In genomic region chr3:138463137-138463536, GRCm38 (mm10) we compare ENCODE assay signal across 9 mouse cellular contexts. TPM values are rescaled to one million over a fixed set of nuclear protein-coding genes. Genes with fewer than 3 reads are reported as not detected.
DNase-seq lines count a peak whose midpoint lies in the region; ATAC-seq lines count a peak whose summit lies in the region.
"Had no signal": no experiment of that assay in that cellular context is flagged by ENCODE, and none has a peak within 500 bp of the region (broad histone marks: within the 10 kb centered on the region; RNA-seq: fewer than 3 reads in every experiment).

No protein-coding gene starts in this region.

- H3K36me3 ChIP-seq in embryonic facial prominence, embryonic 10.5 days (replicated peaks): peaks cover 97% of the 10 kb centered on the region
- peaks cover 89% of the 10 kb centered on the region for H3K36me3 ChIP-seq in kidney, embryonic 15.5 days

- H3K27ac ChIP-seq in embryonic facial prominence, embryonic 10.5 days (replicated peaks): no peak overlapping the region
- no peak overlapping the region for H3K27ac ChIP-seq in kidney, embryonic 15.5 days

- DNase-seq in adrenal gland, postnatal 36 days: peak; percentile 12 to 25
- no peak for DNase-seq in adrenal gland, adult 8-10 months
- DNase-seq in B cell, adult 2 months: peak; percentile 37 to 43
- DNase-seq in embryonic facial prominence, embryonic 10.5 days (ENCODE audit: low spot score): peak; percentile 55
- peak; percentile 61 for DNase-seq in thymus, postnatal 4 days
- DNase-seq in natural killer cell, adult 2 months (ENCODE audit: low spot score in 2 of 2): no peak

- no peaks in the 10 kb centered on the region for H3K27me3 ChIP-seq in embryonic facial prominence, embryonic 10.5 days (replicated peaks; ENCODE audit: low read depth, poor library complexity, severe bottlenecking)
- no peaks in the 10 kb centered on the region for H3K27me3 ChIP-seq in kidney, embryonic 15.5 days

- peak; percentile 76 for ATAC-seq in kidney, embryonic 15.5 days (replicated peaks; ENCODE audit: low FRiP score)
- peak; percentile 74 for ATAC-seq in megakaryocyte progenitor cell, adult 5-6 weeks (replicated peaks; ENCODE audit: poor library complexity)

- no peaks in the 10 kb centered on the region for H3K9me3 ChIP-seq in embryonic facial prominence, embryonic 10.5 days
- no peaks in the 10 kb centered on the region for H3K9me3 ChIP-seq in kidney, embryonic 15.5 days (replicated peaks)

- WGBS in embryonic facial prominence, embryonic 10.5 days: 91% methylated on average over 2 of the region's 2 CpGs
- 47% methylated on average over 2 of the region's 2 CpGs for WGBS in kidney, embryonic 15.5 days

- no peak overlapping the region for H3K4me2 ChIP-seq in kidney, embryonic 15.5 days

- no peak overlapping the region for H3K4me3 ChIP-seq in embryonic facial prominence, embryonic 10.5 days
- no peak overlapping the region for H3K4me3 ChIP-seq in kidney, embryonic 15.5 days (replicated peaks)

- no peaks in the 10 kb centered on the region for H3K4me1 ChIP-seq in embryonic facial prominence, embryonic 10.5 days
- peaks cover 6% of the 10 kb centered on the region for H3K4me1 ChIP-seq in kidney, embryonic 15.5 days

- no peak overlapping the region for H3K9ac ChIP-seq in kidney, embryonic 15.5 days

RNA-seq across cellular contexts. Expression of gene Adh5, which starts 20.2 kb away (rescaled TPM):
- 100 to 1,000 TPM; 160 to 207 TPM for total RNA-seq in adrenal gland, postnatal 36 days (2021)
- 100 to 1,000 TPM; 170 to 219 (median 196) TPM for total RNA-seq in adrenal gland, adult 8-10 months (2022)
- polyA plus RNA-seq in embryonic facial prominence, embryonic 10.5 days (2016; fragmentation: Nextera tagmentation; extraction: Ambion mirVana): 260 and 265 TPM in 2 replicates
- 236 and 242 TPM in 2 replicates for polyA plus RNA-seq in kidney, embryonic 15.5 days (2015; fragmentation: Nextera tagmentation; extraction: Ambion mirVana)
- total RNA-seq in megakaryocyte progenitor cell, adult 5-6 weeks (2015): 114 and 130 TPM in 2 replicates
- total RNA-seq in megakaryocyte progenitor cell, adult 5-6 weeks (2017): 125 and 126 TPM in 2 replicates

RNA-seq across cellular contexts. Expression of gene Metap1, which starts 26.2 kb away (rescaled TPM):
- 10 to 100 TPM; 53.8 to 57.9 TPM for total RNA-seq in adrenal gland, postnatal 36 days (2021)
- total RNA-seq in adrenal gland, adult 8-10 months (2022): 10 to 100 TPM; 53.9 to 62.2 (median 59.2) TPM
- 46.2 and 48.8 TPM in 2 replicates for polyA plus RNA-seq in embryonic facial prominence, embryonic 10.5 days (2016; fragmentation: Nextera tagmentation; extraction: Ambion mirVana)
- polyA plus RNA-seq in kidney, embryonic 15.5 days (2015; fragmentation: Nextera tagmentation; extraction: Ambion mirVana): 46.1 and 47.3 TPM in 2 replicates
- 42.0 and 45.9 TPM in 2 replicates for total RNA-seq in megakaryocyte progenitor cell, adult 5-6 weeks (2015)
- total RNA-seq in megakaryocyte progenitor cell, adult 5-6 weeks (2017): 47.6 and 61.4 TPM in 2 replicates

RNA-seq across cellular contexts. Expression of gene Adh4, which starts 47.9 kb away (rescaled TPM):
- under 1 TPM; 0.43 to 0.83 TPM for total RNA-seq in adrenal gland, postnatal 36 days (2021)
- 1 to 10 TPM in 1 of 4 experiments, under 1 TPM in 2, not detected in 1; 0.28 to 1.6 (median 0.81) TPM for total RNA-seq in adrenal gland, adult 8-10 months (2022)
- polyA plus RNA-seq in embryonic facial prominence, embryonic 10.5 days (2016; fragmentation: Nextera tagmentation; extraction: Ambion mirVana): not detected in 2 replicates
- 0.23 TPM in 1 of 2 replicates, not detected in the other for polyA plus RNA-seq in kidney, embryonic 15.5 days (2015; fragmentation: Nextera tagmentation; extraction: Ambion mirVana)
- total RNA-seq in megakaryocyte progenitor cell, adult 5-6 weeks (2015): not detected in 2 replicates
- total RNA-seq in megakaryocyte progenitor cell, adult 5-6 weeks (2017): not detected in 2 replicates
- total RNA-seq: layer of hippocampus, adult 18-20 months had no signal

Comparison
In these comparisons a context has a peak if more than half of its experiments do, and no peak if none do; other contexts are left out.
1. DNase-seq: peak in adrenal gland, postnatal 36 days (2 of 2), B cell, adult 2 months (2 of 2), embryonic facial prominence, embryonic 10.5 days (single experiment) and thymus, postnatal 4 days (single experiment); none in adrenal gland, adult 8-10 months (single experiment) and natural killer cell, adult 2 months (0 of 2).